Mouse (Mus musculus): ENCODE measurements around the gene Ccdc116.

- TF ChIP-seq CTCF (IDR thresholded peaks at IDR 0.05; ENCODE audit: low read depth) (peak; percentile 62), EP300 (IDR thresholded peaks at IDR 0.05; ENCODE audit: low read depth) (no peak)
Observed at GRCm38 (mm10) chr16:17146772-17147235, at the start of gene Ccdc116.
